Mouse (Mus musculus): ENCODE data around the gene Gm35315. TPM values are rescaled to one million over a fixed set of nuclear protein-coding genes. Genes with fewer than 3 reads are reported as not detected.

Gm35315 gene
- polyA plus RNA-seq, 1 experiment = 0.45 TPM

GRCm38 (mm10) chr5:110102853-110103625 lies 8.8 kb upstream of the Gm35315 start:
- TF ChIP-seq POLR2A (IDR thresholded peaks at IDR 0.05; ENCODE audit: borderline replicate concordance, control insufficient read depth, low read depth, low read length) = no peak
- Histone ChIP-seq H3K27ac (ENCODE audit: control insufficient read depth, insufficient read depth, low read depth, low read length, poor library complexity) (no peak overlapping the region), H3K4me1 (ENCODE audit: control insufficient read depth, insufficient read depth, low read length) (peaks cover 1% of the 10 kb centered on the region), H3K4me3 (replicated peaks; ENCODE audit: control insufficient read depth, low read depth, low read length) (no peak overlapping the region)
- WGBS = 88% methylated on average over 19 of the region's 19 CpGs

- TF ChIP-seq CTCF (IDR thresholded peaks at IDR 0.05; ENCODE audit: control insufficient read depth, insufficient read depth, low read length) (no peak), POLR2A (IDR thresholded peaks at IDR 0.05; ENCODE audit: borderline replicate concordance, control insufficient read depth, low read depth, low read length) (no peak)
- H3K4me1 ChIP-seq (ENCODE audit: control insufficient read depth, insufficient read depth, low read length) = peaks cover 1% of the 10 kb centered on the region
- WGBS = 87% methylated on average over 13 of the region's 13 CpGs
Measured at GRCm38 (mm10) chr5:110102429-110102828, 8.2 kb upstream of the Gm35315 start.

GRCm38 (mm10) chr5:110101716-110102347 lies 7.6 kb upstream of the Gm35315 start:
- peaks cover 1% of the 10 kb centered on the region for H3K4me1 ChIP-seq (ENCODE audit: control insufficient read depth, insufficient read depth, low read length)
- TF ChIP-seq CTCF (IDR thresholded peaks at IDR 0.05; ENCODE audit: control insufficient read depth, insufficient read depth, low read length) (no peak), POLR2A (IDR thresholded peaks at IDR 0.05; ENCODE audit: borderline replicate concordance, control insufficient read depth, low read depth, low read length) (no peak)
- 21% methylated on average over 34 of the region's 34 CpGs for WGBS
- H3K4me3 ChIP-seq (replicated peaks; ENCODE audit: control insufficient read depth, low read depth, low read length) = no peak overlapping the region
- no peak overlapping the region; the same call in 1 of the 2 replicates for H3K27ac ChIP-seq (ENCODE audit: control insufficient read depth, insufficient read depth, low read depth, low read length, poor library complexity)

More at GRCm38 (mm10) chr5:110102429-110102828, 8.2 kb upstream of the Gm35315 start:
- Histone ChIP-seq H3K27ac (ENCODE audit: control insufficient read depth, insufficient read depth, low read depth, low read length, poor library complexity) (no peak overlapping the region), H3K4me3 (replicated peaks; ENCODE audit: control insufficient read depth, low read depth, low read length) (no peak overlapping the region)

GRCm38 (mm10) chr5:110100921-110101631 lies 6.9 kb upstream of the Gm35315 start:
- H3K4me3 ChIP-seq (replicated peaks; ENCODE audit: control insufficient read depth, low read depth, low read length) = peak overlapping the region; percentile 41
- H3K4me1 ChIP-seq (ENCODE audit: control insufficient read depth, insufficient read depth, low read length) = peaks cover 1% of the 10 kb centered on the region
- 2% methylated on average over 37 of the region's 37 CpGs for WGBS
- H3K27ac ChIP-seq (ENCODE audit: control insufficient read depth, insufficient read depth, low read depth, low read length, poor library complexity) = no peak overlapping the region
- TF ChIP-seq POLR2A (IDR thresholded peaks at IDR 0.05; ENCODE audit: borderline replicate concordance, control insufficient read depth, low read depth, low read length) (no peak), CTCF (IDR thresholded peaks at IDR 0.05; ENCODE audit: control insufficient read depth, insufficient read depth, low read length) (no peak)

- Histone ChIP-seq H3K4me1 (ENCODE audit: control insufficient read depth, insufficient read depth, low read length) (peaks cover 1% of the 10 kb centered on the region), H3K4me3 (replicated peaks; ENCODE audit: control insufficient read depth, low read depth, low read length) (no peak within 1 kb of the TSS), H3K27ac (ENCODE audit: control insufficient read depth, insufficient read depth, low read depth, low read length, poor library complexity) (no peak within 1 kb of the TSS)
- TF ChIP-seq POLR2A (IDR thresholded peaks at IDR 0.05; ENCODE audit: borderline replicate concordance, control insufficient read depth, low read depth, low read length) (no peak), CTCF (IDR thresholded peaks at IDR 0.05; ENCODE audit: control insufficient read depth, insufficient read depth, low read length) (no peak)
- 57% methylated on average over 25 of the region's 25 CpGs for WGBS
Measured at GRCm38 (mm10) chr5:110099656-110100580, 5.7 kb upstream of the Gm35315 start, which contains the start of gene Plcxd1. Gene Plcxd1 (plus strand): TSS chr5:110099969.

- Histone ChIP-seq H3K4me3 (replicated peaks; ENCODE audit: control insufficient read depth, low read depth, low read length) (no peak overlapping the region), H3K4me1 (ENCODE audit: control insufficient read depth, insufficient read depth, low read length) (peaks cover 1% of the 10 kb centered on the region), H3K27ac (ENCODE audit: control insufficient read depth, insufficient read depth, low read depth, low read length, poor library complexity) (no peak overlapping the region)
- 71% methylated on average over 1 of the region's 1 CpGs for WGBS
- TF ChIP-seq POLR2A (IDR thresholded peaks at IDR 0.05; ENCODE audit: borderline replicate concordance, control insufficient read depth, low read depth, low read length) (no peak), CTCF (IDR thresholded peaks at IDR 0.05; ENCODE audit: control insufficient read depth, insufficient read depth, low read length) (no peak)
Measured at GRCm38 (mm10) chr5:110098991-110099477, 4.8 kb upstream of the Gm35315 start.

- peak overlapping the region; percentile 68 for H3K4me3 ChIP-seq (replicated peaks; ENCODE audit: control insufficient read depth, low read depth, low read length)
- no peaks in the 10 kb centered on the region; the same call in 1 of the 2 replicates for H3K4me1 ChIP-seq (ENCODE audit: control insufficient read depth, insufficient read depth, low read length)
- WGBS = 1% methylated on average over 4 of the region's 4 CpGs
- TF ChIP-seq CTCF (IDR thresholded peaks at IDR 0.05; ENCODE audit: control insufficient read depth, insufficient read depth, low read length) (no peak), POLR2A (IDR thresholded peaks at IDR 0.05; ENCODE audit: borderline replicate concordance, control insufficient read depth, low read depth, low read length) (no peak)
- H3K27ac ChIP-seq (ENCODE audit: control insufficient read depth, insufficient read depth, low read depth, low read length, poor library complexity) = no peak overlapping the region; the same call in 1 of the 2 replicates
Measured at GRCm38 (mm10) chr5:110094847-110095213, 610 bp upstream of the Gm35315 start.
